Mouse (Mus musculus) left cerebral cortex, adult 2 months (tissue): Measurements from ENCODE around the gene Pbx3. TPM values are rescaled to one million over a fixed set of nuclear protein-coding genes. Genes with fewer than 3 reads are reported as not detected.
A peak's percentile ranks its signal among the peaks of the same experiment; 100 is the strongest.

Source experiments
- DNase-seq, 2 experiments: peaks; one replicate each; pipeline ENCODE4 v3.0.0; 2021 to 2022; ENCODE audit warnings: low spot score in 2 of 2, mixed read lengths in 1 of 2; ENCODE audit errors: extremely low spot score in 1 of 2
- H3K27ac ChIP-seq: fragments of 200-600 bp; 2 replicates; pipeline ENCODE4 v1.8.1; 2022
- H3K4me3 ChIP-seq: fragments of 200-600 bp; 2 replicates; pipeline ENCODE4 v1.8.1; 2022
- CTCF ChIP-seq: fragments of 200-600 bp; IDR thresholded peaks from 2 replicates; pipeline ENCODE4 v1.8.1; 2022; ENCODE audit warnings: antibody characterized with exemption, mild to moderate bottlenecking, moderate library complexity
- intact Hi-C: fragments of 180-260 bp; cut with DNase I; formaldehyde crosslinking; loops from one replicate; pipeline ENCODE4 v1.15.1; 2025
- total RNA-seq, 2 experiments: library from RNA; stranded (reverse); gene quantifications; 2 replicates each; pipeline ENCODE4 v1.2.3; 2021

The Pbx3 gene
- total RNA-seq, 2 experiments from 2014 or later: 10.8 to 15.8 TPM

DNA sequence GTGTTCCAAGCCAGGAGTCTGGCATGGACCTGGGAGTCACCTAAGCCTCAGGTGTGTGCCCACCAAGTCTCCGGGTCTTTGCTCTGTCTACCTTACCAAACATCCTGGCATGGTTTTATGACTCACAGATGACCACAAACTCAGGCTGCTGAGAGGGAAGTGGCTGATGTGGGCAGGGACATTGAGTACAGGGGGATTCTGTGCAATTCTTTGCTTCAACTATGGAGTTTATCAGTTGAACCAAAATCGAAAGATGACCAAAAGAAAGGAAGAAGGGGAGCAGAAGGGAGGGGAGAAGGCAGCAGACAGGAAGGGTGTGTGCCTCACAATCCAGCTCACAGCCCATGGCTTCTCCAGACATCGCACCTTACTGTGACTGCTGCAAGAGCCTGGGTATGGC is 210.5 kb downstream of the Pbx3 start:
- intact Hi-C loops: no loop called here
- TF ChIP-seq CTCF: no peak
- no peak for DNase-seq
- Histone ChIP-seq H3K4me3 (no peak overlapping the region), H3K27ac (no peak overlapping the region)

DNA sequence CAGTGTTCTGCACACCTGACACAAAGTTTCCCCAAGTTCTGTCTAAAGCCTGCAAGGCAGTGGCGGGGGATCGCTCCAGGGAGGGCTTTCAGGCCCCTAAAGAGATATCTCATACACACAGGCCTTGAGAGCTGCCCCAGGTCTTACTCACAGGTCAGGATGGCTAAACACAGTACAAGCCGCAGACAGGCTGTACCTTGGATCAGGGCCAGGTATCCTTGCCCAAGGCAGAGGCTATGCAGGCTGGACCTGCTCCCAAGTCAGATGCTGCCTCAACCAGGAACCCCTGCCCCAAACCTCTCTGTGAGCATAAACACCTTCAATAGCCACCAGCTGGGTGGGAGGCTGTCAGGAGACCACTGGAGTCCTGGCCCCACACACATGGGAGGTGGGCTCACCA is 215.2 kb downstream of the Pbx3 start:
- no peak overlapping the region for H3K4me3 ChIP-seq
- intact Hi-C loops: no loop called here
- no peak for TF ChIP-seq CTCF
- no peak overlapping the region for H3K27ac ChIP-seq
- DNase-seq: no peak

DNA sequence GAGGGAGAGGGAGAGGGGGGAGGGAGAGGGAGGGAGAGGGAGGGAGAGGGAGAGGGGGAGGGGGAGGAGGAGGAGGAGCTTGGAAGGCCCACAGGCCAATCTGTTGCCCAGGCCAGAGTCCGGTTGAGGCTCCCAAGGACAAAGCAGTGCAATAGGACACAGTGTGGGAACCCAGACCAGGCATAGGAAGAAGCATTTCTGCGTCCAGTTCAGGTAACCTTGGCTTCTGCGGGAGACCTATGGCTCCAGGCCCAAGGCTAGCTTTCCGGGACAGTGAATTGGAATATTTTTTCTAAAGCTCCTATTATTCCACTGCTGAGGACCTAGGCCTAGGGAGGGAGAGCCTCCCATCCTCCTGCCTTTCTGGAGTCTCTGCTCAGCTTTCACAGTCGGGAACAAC is 218.1 kb downstream of the Pbx3 start:
- no peak for TF ChIP-seq CTCF
- no peak overlapping the region for H3K27ac ChIP-seq
- no peak for DNase-seq
- no peak overlapping the region for H3K4me3 ChIP-seq
- intact Hi-C loops: no loop called here

DNA sequence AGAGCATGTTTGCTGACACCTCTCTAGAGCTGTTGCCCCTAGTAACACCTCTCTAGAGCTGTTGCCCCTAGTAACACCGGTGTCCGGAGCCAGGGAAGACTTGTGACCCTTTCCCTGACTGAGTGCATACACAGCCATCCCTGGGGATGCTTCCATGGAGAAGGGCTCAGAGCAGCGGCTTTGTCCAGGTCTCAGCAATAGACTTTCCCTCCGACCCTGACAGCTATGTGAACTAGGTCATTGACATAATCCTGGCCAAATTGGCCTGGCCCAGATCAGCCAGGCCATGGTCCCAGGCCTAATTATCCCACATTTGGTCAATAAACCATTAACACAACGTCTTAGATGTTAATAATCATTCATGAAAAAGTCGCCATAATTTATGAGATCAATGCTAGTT is 219.6 kb downstream of the Pbx3 start:
- intact Hi-C loops: no loop called here
- Histone ChIP-seq H3K4me3 (no peak overlapping the region), H3K27ac (no peak overlapping the region)
- DNase-seq: no peak
- TF ChIP-seq CTCF: no peak

DNA sequence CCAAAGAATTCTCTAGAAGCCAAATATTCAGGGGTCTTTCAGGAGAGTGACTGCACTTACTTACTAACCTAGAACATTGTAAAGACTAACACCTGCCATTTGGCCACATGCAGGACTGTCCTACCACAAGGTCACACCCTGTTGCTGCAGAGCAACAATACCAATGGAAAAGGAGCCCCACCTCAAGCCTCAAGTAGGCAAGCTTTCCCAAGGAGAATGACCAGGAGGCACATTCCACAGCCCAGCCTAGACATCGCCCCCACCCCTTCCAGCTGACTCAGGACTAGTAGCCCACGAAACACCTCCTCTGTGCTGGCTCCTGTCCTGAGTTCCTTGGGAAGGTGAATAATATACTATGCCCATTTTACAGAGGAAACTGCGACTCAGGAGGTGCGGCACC is 222.4 kb downstream of the Pbx3 start:
- H3K27ac ChIP-seq: no peak overlapping the region
- H3K4me3 ChIP-seq: no peak overlapping the region
- intact Hi-C loops: no loop called here
- DNase-seq: no peak
- TF ChIP-seq CTCF: no peak

DNA sequence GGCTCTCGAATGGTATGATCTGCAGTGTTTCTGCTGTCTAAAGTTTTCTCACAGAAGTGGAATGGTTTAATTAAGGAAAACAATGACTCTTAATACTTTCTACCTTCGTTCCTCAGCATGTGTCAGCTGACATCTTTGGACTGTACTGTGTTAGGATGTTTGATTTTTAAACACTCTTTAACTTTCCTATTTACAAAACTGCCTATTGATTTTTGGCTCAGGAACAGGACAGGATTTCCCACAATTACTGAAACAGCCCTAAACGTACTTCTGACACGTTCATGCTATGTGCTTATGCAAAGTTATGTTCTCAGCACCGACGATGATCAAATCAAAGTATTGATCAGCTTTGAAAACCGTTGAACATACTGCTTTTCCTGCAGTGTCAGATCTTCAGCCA is 224.7 kb downstream of the Pbx3 start:
- DNase-seq: no peak
- no peak overlapping the region for H3K4me3 ChIP-seq
- no peak for TF ChIP-seq CTCF
- H3K27ac ChIP-seq: no peak overlapping the region
- intact Hi-C loops: no loop called here

DNA sequence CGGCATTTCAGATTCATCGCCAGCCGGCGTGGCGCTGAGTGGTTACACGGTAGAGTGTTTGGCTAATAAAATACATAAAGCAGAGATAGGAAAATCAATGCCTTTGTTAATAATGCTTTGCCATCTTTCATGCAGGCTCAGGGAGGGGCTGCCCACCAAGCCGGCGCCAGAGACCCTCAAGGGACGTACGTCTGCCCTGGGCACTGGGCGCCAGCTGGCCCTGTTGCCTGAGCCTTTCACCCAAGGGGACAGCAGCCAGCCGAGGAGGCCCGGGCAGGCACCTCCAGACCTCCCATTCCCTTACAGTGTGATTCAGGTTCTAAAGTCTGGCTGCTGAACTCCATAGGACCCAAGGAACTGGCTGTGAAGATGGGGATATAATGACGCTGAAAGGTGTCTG is 225.5 kb downstream of the Pbx3 start:
- TF ChIP-seq CTCF: no peak
- DNase-seq: no peak
- H3K27ac ChIP-seq: no peak overlapping the region
- H3K4me3 ChIP-seq: no peak overlapping the region
- intact Hi-C loops: no loop called here

DNA sequence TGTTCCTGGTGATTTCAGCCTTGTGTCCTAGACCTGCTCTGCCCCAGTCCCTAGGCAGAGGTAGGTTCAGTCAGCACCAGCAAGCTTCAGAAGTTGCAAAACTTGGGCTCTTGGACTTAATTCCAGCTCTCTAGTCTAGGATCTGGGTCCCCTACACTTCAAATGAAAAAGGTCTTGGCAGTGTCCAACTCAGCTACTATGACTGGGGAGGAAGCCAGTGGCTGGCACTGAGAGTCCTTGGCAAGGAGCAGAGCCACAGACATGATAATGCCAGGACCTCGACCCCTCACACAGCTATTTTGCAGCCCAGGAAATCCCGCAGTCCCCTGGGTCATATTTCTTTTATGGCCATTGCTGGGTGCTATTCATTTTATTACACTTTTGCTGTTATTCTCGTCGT is 225.9 kb downstream of the Pbx3 start:
- TF ChIP-seq CTCF: no peak
- intact Hi-C loops: no loop called here
- no peak overlapping the region for H3K4me3 ChIP-seq
- no peak overlapping the region for H3K27ac ChIP-seq
- no peak for DNase-seq

DNA sequence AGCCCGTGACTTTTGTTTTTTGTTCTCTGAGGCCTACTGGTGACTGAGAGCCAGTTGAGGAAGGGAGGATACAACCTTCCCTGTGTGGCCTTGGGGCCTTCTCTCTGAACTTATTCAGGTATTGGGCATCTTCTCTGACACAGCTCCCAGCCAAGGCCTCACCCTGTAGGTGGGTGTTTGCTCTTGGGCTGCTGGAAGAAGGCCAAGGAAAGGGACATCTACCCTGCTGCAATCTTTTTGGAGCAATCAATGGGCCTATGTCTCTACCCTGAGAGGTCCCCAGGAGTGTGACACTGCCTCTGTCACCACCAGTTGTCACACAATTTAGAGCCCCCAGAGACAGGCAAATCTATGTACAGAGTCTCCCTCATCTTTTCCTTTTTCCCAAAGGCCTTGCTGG is 226.5 kb downstream of the Pbx3 start:
- intact Hi-C loops: no loop called here

DNA sequence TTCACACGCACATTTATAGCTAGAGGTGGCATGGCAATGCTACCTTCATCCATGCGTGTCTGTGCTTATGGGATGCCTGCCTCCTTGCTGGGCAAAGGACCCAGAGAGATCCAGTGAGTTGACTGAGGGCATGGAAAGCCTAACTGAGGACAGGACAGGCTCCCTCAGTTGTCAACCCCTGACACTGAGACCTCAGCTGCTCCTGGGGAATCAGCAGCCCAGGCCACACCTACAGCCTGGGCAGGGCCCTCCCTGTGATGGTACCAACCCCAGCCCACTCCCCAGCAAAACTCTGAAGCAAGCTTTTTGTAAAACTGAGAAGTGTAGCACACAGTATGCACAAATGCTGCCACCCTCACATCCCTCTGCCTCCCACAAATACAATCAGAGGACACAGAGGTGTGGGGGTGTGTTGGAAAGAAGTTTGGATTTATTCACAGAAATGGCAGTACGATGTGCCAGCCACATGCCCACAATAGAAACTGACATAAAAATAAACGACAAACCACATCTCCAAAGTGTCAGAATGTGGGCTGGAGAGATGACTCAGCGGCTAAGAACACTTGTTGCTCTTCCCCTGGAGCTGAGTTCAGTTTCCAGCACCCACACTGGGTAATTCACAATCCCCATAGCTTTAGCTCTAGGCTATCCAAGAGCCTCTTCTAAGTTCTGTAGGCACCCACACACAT is 233.3 kb downstream of the Pbx3 start:
- peak; percentile 64 to 66 for DNase-seq
- no peak overlapping the region for H3K27ac ChIP-seq
- TF ChIP-seq CTCF: no peak
- no peak overlapping the region for H3K4me3 ChIP-seq
- intact Hi-C loops: loop anchor here (1.0 kb wide), 1 partner anchor 76 kb away; no protein-coding TSS in a partner anchor

More for the DNA sequence above, 226.5 kb downstream of the Pbx3 start:
- TF ChIP-seq CTCF: no peak
- H3K27ac ChIP-seq: no peak overlapping the region
- no peak for DNase-seq
- no peak overlapping the region for H3K4me3 ChIP-seq

DNA sequence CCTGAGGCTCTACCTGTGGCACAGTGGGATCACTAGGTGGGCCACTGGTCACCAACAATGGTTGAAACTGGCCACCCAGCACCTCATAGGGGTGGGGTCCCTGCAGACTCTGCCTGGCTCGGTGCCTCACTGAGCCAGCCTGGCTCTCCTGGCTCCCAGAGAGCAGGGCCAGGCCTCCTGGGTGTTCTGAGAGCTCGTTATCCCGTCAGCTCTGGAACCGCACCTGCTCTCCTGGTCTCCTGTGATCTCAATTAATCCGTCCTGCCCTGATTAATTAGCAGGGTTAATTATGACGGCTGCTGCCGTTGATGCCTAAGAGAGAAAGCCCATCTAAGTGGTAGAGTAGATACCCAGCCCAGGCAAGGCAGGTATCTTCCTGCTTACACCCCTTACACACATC is 237.6 kb downstream of the Pbx3 start:
- no peak for TF ChIP-seq CTCF
- intact Hi-C loops: no loop called here
- no peak overlapping the region for H3K4me3 ChIP-seq
- no peak for DNase-seq
- no peak overlapping the region for H3K27ac ChIP-seq

DNA sequence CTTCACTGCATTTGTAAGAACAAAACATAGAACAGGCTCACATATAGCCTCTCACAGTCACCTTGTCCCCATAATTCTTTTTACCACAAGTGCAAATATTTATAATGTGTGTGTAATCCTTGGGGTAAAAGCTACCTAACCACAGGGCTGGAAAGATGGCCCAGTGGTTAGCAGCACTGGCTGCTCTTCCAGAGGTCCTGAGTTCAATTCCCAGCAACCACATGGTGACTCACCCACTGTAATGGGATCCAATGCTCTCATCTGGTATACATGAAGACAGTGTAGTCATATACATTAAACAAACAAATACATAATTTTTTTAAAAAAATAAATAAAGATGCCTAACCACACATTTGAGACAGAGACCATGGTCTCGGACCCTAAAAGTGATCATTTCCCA is 240.2 kb downstream of the Pbx3 start:
- Histone ChIP-seq H3K27ac (no peak overlapping the region), H3K4me3 (no peak overlapping the region)
- no peak for DNase-seq
- intact Hi-C loops: no loop called here
- TF ChIP-seq CTCF: no peak

DNA sequence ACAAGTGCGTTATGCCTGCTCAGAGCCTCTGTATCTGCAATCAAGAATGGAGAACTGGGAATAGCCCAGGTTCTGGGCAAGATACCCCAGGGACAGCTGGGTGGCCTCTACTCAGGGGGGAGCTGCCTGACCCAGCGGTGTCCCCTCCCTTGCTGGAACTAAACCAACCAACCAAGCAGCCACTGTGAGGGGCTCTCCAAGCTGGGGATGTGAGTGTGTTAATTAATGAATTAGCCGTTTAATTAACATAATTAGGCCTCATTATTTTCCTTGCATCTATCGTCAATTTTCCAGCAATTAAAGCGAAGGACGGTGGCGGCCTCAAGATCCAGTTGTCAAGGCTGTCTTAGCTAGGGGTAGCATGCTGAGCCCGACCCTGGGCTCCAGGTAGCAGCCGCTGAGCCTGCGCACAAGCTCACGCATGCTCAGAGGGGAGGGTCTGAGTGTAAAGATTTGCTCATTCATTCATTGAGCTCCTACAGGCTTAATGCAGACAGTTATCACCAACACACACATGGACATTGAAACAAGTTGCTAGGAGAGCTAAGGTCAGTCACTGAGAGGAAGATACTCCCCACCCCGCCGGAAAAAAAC is 243.2 kb downstream of the Pbx3 start:
- intact Hi-C loops: no loop called here
- Histone ChIP-seq H3K4me3 (0 out of 2 replicates have a peak overlapping the region, but pooled peaks have one; percentile 2), H3K27ac (no peak overlapping the region)
- DNase-seq: no peak
- TF ChIP-seq CTCF: no peak
